Mouse (Mus musculus): ENCODE measurements at regions not wholly inside any gene's neighbourhood (a gene's known extent, or its start where the extent isn't known, plus 50 kb on each side); places are given as distances from the start of the nearest gene placed in this dataset.
"Not testable (repeated sequence)": the region's sequence is repeated elsewhere in the genome, so short reads cannot be mapped to it uniquely, and the experiment has no call there.

DNA sequence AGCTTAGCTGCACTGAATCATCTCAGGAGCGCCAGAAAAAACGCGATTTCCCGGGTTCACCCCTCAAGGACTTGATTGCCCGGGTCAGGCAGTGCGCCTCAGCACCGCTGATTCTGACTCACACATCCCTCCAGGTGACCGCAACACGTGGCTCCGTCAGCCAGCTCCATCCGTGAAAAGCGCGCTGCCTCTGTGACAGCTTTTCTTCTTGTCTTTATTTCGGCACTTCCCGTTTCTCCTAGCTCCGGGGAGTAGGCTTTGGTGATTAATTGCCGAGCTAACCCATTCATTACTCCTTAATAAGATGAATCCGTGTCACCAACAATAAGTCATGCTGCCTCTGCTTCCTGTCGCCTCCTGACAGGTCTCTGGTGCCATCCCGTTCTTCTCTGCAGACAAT is 108.6 kb downstream of the Katnal1 start:
- DNase-seq (ENCODE audit: low spot score), result peak; percentile 59

DNA sequence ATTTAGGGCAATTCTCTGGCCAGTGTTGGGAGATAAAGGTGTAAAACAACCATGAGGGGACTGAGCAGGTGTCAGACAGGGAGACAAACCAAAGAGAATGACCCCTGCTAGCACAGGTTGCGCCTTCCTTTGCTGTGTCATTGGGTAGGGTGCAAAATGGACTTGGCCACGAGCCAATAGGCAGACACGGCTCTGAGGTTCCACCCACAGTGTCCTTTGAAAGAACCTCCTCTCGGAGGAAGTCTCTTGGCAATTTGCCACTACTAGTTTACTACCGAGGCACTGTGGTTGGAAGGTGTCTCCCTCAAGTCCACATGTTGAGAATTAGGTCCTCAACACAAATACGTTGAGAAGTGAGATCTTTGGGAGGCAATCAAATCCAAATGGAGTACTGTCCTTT is 109.7 kb downstream of the Katnal1 start:
- no peak for DNase-seq (ENCODE audit: low spot score)

- DNase-seq (ENCODE audit: low spot score), result no peak
These were observed 110.4 kb downstream of the Katnal1 start for GRCm38 (mm10) chr5:148818746-148819145.

DNA sequence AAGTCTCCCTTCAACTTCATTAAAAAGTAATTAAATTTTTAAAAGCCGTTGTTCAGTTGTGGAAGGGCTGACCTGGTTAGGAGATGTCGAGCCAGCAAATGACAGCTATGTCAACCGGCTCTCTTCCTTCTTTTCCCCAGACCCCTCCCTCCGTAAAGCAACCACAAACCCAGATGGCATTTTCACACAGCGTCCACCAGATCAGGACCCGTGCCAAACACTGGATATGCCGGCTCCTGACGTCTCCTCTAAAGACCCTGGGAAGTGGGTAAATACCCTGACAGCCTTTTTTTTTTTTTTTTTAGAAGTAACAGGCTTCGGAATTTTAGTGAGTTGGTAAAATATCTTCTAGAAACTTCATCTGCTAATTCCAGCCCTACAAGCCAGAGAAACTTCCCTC is 116.3 kb downstream of the Katnal1 start:
- no peak for DNase-seq (ENCODE audit: low spot score)

DNA sequence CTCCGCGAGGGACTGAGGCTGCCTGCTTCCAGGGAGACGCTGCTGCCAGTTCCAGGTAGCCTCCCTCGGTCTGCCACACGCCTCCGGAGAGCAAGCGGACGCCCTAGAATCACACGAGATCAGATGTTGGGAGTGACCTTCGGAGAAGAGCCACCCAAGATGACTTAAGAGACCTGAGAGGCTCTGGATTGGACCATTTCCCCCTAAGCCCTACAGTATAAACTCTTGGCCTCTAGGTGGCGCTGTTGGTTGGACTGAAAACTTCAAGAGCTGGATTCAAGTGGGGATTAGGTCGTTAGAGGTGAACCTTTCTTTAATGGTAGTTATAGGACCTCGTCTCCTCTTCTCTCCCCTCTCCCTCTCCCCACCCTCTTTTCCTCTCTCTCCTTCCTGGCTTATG is 117.1 kb downstream of the Katnal1 start:
- DNase-seq (ENCODE audit: low spot score), result peak; percentile 87

- no peak for DNase-seq (ENCODE audit: low spot score)
These were observed 119.6 kb downstream of the Katnal1 start for GRCm38 (mm10) chr5:148809485-148809884.

DNA sequence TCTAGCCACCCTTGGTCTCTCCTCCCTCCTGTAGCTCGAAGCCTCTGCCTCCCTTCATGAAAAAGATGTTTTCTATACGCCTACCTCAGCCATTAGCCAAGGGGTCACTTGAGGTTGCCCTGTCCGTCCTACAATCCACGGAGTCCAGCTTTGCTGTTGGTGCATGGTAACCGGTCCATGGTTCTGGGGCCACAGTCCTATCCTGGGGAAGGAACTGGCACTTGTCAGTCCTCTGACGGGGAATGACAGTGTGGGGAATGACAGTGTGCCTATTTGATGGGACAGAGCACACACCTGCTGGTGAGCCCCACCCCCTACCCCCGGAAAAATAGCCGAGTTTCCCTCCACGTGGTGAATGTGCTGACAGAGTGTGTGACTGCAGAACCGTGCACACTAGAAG is 120.1 kb downstream of the Katnal1 start:
- no peak for DNase-seq (ENCODE audit: low spot score)

GRCm38 (mm10) chr5:148808426-148808825 is 120.7 kb downstream of the Katnal1 start:
- DNase-seq (ENCODE audit: low spot score), result peak; percentile 74

DNA sequence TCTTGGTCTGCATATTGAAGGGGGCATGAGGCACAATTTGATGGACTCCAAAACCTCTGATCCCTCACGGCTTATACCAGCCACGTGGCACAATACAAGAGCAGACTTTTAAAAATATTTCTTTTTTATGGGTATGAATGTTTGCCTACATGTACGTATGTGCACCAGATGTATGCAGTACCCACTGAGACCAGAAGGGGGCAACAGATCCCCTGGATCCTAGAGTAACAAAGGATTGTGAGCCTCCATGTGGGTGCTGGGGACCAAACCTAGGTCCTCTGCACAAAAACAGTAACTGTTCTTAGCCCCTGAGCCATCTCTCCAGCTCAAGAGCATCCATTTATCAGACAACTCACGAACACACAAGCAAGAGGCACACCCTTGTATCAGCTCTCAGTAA is 121.5 kb downstream of the Katnal1 start:
- no peak for DNase-seq (ENCODE audit: low spot score)

GRCm38 (mm10) chr5:148805030-148805429 is 124.1 kb downstream of the Katnal1 start:
- DNase-seq (ENCODE audit: low spot score), result no peak

DNA sequence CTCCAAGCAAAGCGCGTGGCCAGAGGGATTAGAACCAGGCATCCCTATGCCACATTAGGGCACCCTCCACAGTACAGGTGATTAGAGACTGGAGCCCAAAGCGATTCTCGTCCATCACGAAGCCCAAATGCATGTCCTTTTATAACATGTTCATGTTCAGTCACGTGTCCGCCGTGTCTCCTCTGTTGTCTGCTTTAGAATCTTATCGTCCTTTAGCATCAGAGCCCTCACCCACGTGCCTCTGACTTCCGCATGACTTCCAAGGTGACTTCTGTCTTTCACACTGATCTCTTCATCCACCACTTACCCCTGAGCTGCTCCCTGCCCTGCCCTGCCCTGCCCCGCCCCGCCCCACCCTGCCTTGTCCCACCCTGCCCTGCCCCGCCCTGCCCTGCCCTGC is 125.3 kb downstream of the Katnal1 start:
- no peak for DNase-seq (ENCODE audit: low spot score)

DNA sequence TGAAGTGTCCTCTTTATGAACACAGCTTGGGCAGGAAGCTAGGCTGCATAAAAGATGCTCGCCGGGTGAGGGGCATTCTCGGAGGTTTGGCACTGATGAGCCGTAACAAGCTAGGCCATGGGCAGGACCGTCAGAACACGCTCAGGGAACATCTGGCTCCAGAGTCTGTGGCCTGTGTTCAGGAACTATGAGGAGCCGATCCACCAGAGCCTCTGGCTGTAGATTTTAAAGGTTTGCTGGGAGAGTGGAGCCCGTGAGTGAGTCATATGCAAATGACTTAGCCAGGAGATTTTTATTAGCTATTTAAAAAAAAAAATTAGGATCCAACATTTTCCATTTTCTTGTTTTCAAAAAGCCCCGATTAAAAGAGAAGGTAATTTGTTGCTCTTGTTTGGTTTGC is 126.4 kb downstream of the Katnal1 start:
- DNase-seq (ENCODE audit: low spot score), result no peak

GRCm38 (mm10) chr5:148798541-148798940 is 130.6 kb downstream of the Katnal1 start:
- DNase-seq (ENCODE audit: low spot score), result no peak

- no peak for DNase-seq (ENCODE audit: low spot score)
These were observed 133.0 kb downstream of the Katnal1 start for GRCm38 (mm10) chr5:148796072-148796471.

- peak; percentile 64 for DNase-seq (ENCODE audit: low spot score)
These were observed 134.7 kb downstream of the Katnal1 start for GRCm38 (mm10) chr5:148794465-148794864.

DNA sequence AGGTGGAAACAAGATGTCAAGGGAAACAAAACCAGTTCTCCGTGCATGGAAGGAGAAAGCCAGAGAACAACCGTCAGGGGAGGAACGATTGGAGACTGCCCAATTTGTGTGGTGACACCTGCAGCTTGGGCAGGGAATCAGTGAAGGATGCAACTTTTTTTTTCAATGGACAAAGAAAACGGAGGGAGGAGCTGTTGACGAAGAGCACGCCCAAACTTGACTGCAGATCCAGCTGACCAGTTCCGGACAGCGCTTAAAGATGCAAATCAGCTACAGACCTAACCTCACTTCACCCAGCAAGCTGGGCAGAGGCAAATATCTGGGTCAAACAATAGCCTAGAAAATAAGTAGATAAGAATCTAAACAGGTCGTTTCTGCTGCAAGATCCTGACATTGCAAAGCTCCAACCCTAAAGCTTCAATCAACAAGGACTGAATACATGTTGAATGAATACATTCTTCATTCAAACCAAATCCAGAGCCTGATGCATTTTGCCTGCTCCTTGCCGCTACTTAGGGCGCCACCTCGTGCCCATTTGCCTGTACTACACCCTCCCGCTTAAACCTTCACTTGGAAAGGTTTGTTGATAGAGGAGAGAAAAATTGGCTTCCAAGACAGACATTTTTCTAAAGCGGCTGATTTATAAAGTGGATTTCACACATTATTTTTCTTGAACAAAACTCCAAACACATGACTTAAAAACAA is 136.2 kb downstream of the Katnal1 start:
- DNase-seq (ENCODE audit: low spot score), result peak; percentile 90

DNA sequence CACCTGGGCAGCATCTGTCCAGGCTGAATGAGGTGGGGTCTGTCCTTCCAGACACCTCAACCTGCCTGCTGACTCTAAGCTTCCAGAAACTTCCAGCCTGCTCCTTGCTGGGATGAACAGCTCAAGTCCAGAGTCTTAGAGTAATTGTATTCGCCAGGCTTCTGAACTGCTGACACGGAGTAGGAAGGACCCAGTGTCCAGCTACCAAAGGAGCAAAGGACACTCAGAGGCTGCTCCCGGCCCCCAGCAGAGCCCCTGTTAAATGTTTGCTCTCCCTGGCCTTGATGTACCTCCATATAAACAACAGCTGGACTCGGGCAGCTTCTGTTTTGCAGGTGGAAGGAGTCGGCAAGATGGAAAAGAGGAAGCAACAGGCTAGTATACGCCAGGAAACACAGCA is 137.5 kb downstream of the Katnal1 start:
- no peak for DNase-seq (ENCODE audit: low spot score)

DNA sequence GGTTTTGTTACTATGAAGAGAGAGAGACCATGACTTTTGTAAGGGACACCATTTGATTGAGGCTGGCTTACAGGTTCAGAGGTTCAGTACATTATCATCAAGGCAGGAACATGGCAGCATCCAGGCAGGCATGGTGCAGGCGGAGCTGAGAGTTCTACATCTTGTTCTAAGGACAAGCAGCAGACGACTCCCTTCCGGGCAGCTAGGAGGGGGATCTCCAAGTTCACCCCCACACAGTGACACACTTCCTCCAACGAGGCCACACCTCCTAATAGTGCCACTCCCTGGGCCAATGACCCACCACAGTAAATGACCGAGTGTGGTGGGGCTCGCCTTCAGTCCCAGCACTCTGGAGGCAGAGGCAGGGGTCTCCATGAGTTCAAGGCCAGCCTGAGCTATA is 138.8 kb downstream of the Katnal1 start:
- not testable (repeated sequence) for DNase-seq (ENCODE audit: low spot score)

- DNase-seq (ENCODE audit: low spot score), result no peak
These were observed 139.3 kb downstream of the Katnal1 start for GRCm38 (mm10) chr5:148789823-148790222.

DNA sequence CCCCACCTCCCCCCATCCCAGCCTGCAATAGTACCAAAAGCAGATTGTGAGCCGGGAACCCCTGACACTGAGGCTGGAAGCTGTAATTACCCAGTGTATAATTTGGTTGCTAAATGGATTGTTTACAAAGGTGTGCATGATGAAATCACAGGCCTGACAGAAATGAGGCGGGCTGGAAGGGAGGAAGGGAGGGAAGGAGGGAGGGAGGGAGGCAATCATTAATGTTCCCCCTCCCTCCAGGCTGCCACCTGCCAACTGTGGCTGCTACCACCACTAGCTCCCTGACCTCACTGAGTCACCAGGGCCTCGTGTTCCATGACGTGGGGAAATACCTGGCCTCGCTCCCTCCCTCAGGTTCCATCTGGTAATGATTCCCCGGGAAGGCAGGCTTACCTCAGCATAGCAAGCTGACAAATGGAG is 140.0 kb downstream of the Katnal1 start:
- peak; percentile 42 for DNase-seq (ENCODE audit: low spot score)

DNA sequence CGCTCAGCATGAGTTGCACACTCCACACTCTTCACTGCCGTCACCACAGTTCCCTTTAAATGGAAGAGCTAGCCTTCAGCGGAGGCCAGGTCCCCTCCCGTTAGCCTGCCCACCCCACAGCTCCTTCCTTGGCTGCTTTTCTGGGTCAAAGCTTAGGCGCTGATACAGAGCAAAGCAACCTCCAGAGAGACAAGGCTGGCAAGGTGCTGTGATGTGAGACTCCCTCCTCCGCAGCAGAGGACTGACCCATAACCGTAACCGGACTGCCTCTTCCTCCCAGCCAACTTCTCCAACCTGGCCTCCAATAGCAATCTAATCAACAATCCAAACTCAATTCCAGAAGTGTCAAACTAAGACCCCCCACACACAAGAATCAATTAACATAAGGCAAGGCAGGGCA is 140.4 kb downstream of the Katnal1 start:
- DNase-seq (ENCODE audit: low spot score), result no peak

GRCm38 (mm10) chr5:148787270-148787669 is 141.8 kb downstream of the Katnal1 start:
- peak; percentile 41 for DNase-seq (ENCODE audit: low spot score)

DNA sequence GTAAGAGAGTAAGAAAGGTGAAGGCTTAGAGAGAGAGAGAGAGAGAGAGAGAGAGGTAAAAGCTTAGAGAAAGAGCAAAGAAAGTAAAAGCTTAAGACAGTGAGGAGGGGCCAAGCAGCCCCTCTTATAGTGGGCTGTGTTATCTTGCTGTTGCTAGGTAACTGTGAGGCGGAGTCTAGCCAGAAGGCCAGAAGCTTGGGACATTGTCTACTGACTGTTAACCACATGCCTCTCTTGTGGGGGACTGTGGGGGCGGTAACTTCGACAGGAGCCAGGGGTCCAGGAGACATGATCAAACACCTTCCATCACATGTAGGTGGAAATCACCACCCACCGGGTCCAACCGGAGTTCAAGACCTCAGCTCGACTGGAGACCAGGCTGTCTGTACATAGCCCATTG is 148.0 kb downstream of the Katnal1 start:
- DNase-seq (ENCODE audit: low spot score), result not testable (repeated sequence)

Measured in embryo, embryonic 10 days (tissue).